Mouse (Mus musculus) macrophage (primary cell): ENCODE data around the gene Trpm5. TPM values are rescaled to one million over a fixed set of nuclear protein-coding genes. Genes with fewer than 3 reads are reported as not detected.

ENCODE experiments used
- H3K27ac ChIP-seq: fragments of 350-480 bp; formaldehyde crosslinking; 2 replicates; pipeline ENCODE4 v1.9.0; 2021
- H3K36me3 ChIP-seq: fragments of 350-480 bp; formaldehyde crosslinking; 2 replicates; pipeline ENCODE4 v1.9.0; 2021; ENCODE audit errors: inconsistent target
- H3K4me3 ChIP-seq: fragments of 350-480 bp; formaldehyde crosslinking; 2 replicates; pipeline ENCODE4 v1.9.0; 2021; ENCODE audit errors: inconsistent target
- H3K79me2 ChIP-seq: fragments of 350-480 bp; formaldehyde crosslinking; 2 replicates; pipeline ENCODE4 v1.9.0; 2021; ENCODE audit errors: inconsistent target
- WGBS: methylation state at CpG from one replicate; pipeline ENCODE4 v1.1.7; 2026; ENCODE audit warnings: inconsistent platforms; ENCODE audit not compliant: missing documents; 5-methylcytosine and 5-hydroxymethylcytosine counted together
- polyA plus RNA-seq: library from polyadenylated mRNA; stranded (reverse); fragments of 250-400 nt; gene quantifications from 3 replicates; pipeline ENCODE4 v1.2.4, GENCODE M21; 2018; ENCODE audit warnings: inconsistent platforms

Gene Trpm5
- polyA plus RNA-seq, 1 experiment from 2014 or later: not detected

DNA sequence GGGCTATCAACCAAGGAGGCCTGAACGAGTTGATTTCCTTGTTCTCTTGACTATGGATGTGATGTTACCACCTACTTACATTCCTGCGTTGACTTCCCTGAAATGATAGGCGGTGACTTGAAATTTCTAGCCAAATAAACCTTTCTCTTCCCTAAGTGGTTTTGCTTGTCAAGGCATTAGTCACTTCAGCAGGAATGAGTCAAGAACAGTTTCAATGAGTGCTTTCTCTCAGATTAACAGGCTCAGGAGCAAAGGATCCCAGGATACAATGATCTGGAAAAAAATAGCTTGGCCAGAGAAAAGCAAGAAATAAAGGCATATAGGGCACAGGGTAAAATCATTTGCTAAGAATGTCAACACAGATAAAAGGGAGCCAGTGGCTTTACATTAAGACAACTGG is 68.9 kb downstream of the Trpm5 start:
- Histone ChIP-seq H3K4me3 (no peak overlapping the region), H3K27ac (no peak overlapping the region), H3K36me3 (no peaks in the 10 kb centered on the region), H3K79me2 (no peaks in the 10 kb centered on the region)
- 82% methylated on average over 3 of the region's 3 CpGs for WGBS

DNA sequence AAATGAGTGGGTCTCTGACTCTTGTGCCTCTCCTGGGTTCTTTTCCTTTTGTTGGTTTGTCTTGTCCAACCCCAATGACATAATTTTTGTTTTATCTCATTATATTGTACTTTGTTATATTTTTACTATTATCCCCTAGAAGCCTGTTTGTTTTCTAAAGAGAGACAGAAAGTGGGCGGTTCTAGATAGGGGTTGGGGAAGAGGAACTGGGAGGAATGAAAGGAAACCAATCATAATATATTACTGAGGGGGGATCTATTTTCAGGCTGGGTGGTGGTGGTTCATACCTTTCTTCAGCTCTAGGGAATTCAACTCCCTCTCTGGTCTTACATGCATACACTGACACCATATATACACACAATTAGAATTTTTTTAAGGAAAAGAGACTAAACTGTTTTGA is 70.1 kb downstream of the Trpm5 start:
- Histone ChIP-seq H3K4me3 (no peak overlapping the region), H3K79me2 (no peaks in the 10 kb centered on the region), H3K36me3 (no peaks in the 10 kb centered on the region), H3K27ac (no peak overlapping the region)
- 83% methylated on average over 1 of the region's 1 CpGs for WGBS

DNA sequence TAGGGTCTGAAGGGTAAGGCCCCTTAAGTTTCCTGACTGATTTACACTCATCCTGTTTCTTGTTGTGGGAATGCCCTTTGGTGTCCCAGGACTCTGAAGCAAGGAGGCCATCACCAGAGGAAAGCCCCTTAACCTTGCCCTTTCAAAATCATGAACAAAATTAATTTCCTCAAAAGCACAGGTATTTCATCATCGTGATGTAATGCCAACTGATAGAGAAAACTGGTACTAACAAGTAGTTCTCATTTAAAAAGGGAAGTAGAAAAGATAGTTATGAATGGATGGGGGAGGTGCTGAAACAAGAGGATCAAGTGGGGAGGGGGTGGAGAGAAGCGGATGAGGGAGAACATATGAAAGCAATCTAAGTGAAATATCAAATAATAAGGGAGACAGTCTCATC is 70.9 kb downstream of the Trpm5 start:
- H3K27ac ChIP-seq: no peak overlapping the region
- no peaks in the 10 kb centered on the region for H3K79me2 ChIP-seq
- H3K36me3 ChIP-seq: no peaks in the 10 kb centered on the region
- 24% methylated on average over 2 of the region's 2 CpGs for WGBS
- H3K4me3 ChIP-seq: no peak overlapping the region

DNA sequence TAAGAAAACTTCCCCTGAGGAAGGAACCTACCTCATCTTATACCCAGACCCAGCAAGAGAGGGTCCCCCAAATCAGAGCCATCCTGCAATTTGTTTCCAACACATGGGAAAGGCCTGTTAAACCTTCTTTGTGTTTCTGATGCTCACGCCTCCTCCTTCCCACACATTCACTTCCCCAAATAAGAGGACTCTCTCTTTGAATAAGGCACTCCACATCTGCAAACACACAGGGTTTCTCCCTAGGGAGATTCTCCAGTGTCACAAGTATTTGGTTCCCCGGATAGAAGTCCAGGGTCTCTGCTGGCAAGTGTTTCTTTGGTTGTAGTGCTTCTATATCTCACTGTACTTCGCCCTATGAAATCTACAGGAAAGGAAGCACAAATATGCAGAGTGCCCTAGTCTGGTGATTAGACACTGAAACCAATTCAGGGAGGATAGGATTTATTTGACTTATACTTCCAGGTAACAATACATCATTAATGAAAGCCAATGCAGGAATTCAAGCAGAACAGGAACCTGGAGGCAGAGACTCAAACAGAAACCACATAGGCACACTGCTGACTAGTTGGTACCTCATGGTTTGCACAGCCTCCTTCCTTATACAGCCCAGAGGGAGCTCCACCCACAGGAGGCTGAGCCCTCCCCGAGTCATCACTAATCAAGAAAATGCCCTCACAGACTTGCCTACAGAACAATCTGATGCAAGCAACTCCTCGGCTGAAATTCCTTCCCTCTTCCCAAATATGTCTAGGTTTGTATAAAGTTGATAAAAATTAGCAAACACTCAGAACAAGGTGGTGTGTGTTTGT is 72.9 kb downstream of the Trpm5 start:
- no peaks in the 10 kb centered on the region for H3K36me3 ChIP-seq
- no peaks in the 10 kb centered on the region for H3K79me2 ChIP-seq
- 47% methylated on average over 5 of the region's 5 CpGs for WGBS
- H3K4me3 ChIP-seq: no peak overlapping the region
- H3K27ac ChIP-seq: 0 out of 2 replicates have a peak overlapping the region, but pooled peaks have one; percentile 2

DNA sequence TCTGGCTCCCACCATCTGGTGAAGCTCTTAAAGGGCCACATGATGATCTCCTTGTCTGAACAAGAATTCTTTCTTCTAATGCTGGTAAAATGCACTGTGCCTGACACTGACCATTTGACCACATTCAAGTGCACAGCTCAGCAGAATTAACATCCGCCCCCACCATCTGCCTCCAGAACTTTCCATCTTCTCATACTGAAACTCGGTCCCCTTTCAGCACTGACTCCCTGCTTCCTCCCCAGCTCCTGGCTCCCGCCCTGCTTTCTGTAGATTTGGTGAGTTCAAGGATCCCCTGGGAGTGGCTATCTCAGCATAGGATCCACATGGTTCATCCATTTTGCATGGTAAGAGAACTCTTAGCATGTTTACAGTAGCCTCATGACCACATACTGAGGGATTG is 73.7 kb downstream of the Trpm5 start:
- Histone ChIP-seq H3K36me3 (no peaks in the 10 kb centered on the region), H3K27ac (0 out of 2 replicates have a peak overlapping the region, but pooled peaks have one; percentile 2), H3K4me3 (no peak overlapping the region), H3K79me2 (no peaks in the 10 kb centered on the region)
- 90% methylated on average over 3 of the region's 3 CpGs for WGBS

DNA sequence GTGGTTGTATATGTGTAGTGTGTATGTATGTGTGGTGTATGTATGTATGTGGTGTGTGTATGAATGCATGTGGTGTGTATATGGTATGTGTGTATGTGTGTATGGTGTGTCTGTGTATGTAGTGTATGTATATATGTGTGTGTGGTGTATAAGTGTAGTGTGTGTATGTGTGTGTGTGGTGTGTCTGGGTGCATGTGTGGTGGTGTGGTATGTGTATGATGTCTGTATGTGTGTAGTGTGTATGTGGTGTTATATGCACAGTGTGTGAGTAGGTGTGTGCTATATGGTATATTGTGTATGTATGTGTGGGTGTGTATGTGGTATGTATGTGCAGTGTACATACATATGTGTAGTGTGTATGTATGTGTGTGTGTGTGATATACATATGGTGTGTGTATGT is 74.4 kb downstream of the Trpm5 start:
- no peak overlapping the region for H3K4me3 ChIP-seq
- H3K27ac ChIP-seq: no peak overlapping the region
- no peaks in the 10 kb centered on the region for H3K36me3 ChIP-seq

More for the DNA sequence above, 74.4 kb downstream of the Trpm5 start:
- H3K79me2 ChIP-seq: no peaks in the 10 kb centered on the region

Other genes starting within 250 kb of the Trpm5 start
- not detected in 3 replicates for gene Th, start 163.5 kb downstream of the Trpm5 start, polyA plus RNA-seq
- gene Ascl2, start 125.4 kb downstream of the Trpm5 start, polyA plus RNA-seq: 0.18 to 1.9 TPM (median 0.23 TPM) in 3 replicates
- 12.2 to 22.1 TPM (median 14.6 TPM) in 3 replicates for gene Tspan32, start 89.6 kb downstream of the Trpm5 start, polyA plus RNA-seq
- 105 to 150 TPM (median 143 TPM) in 3 replicates for gene Cd81, start 41.9 kb downstream of the Trpm5 start, polyA plus RNA-seq
- 11.1 to 20.1 TPM (median 14.3 TPM) in 3 replicates for gene Tssc4, start 25.4 kb downstream of the Trpm5 start, polyA plus RNA-seq
- gene Kcnq1, start 11.7 kb upstream of the Trpm5 start, polyA plus RNA-seq: 0.07 to 0.32 TPM in 2 of 3 replicates, not detected in the other